Mouse (Mus musculus) kidney, postnatal 25 days (tissue): ENCODE data around the gene Myl6.

ENCODE experiments used
- DNase-seq, 2 experiments: peaks; one replicate each; pipeline ENCODE4 v3.0.0; 2021; ENCODE audit warnings: mixed read lengths in 2 of 2

The Myl6 gene

GRCm38 (mm10) chr10:128489380-128489779 is 4.6 kb downstream of the Myl6 start:
- DNase-seq: no peak

GRCm38 (mm10) chr10:128488776-128489175 is 5.2 kb downstream of the Myl6 start:
- no peak for DNase-seq

DNA sequence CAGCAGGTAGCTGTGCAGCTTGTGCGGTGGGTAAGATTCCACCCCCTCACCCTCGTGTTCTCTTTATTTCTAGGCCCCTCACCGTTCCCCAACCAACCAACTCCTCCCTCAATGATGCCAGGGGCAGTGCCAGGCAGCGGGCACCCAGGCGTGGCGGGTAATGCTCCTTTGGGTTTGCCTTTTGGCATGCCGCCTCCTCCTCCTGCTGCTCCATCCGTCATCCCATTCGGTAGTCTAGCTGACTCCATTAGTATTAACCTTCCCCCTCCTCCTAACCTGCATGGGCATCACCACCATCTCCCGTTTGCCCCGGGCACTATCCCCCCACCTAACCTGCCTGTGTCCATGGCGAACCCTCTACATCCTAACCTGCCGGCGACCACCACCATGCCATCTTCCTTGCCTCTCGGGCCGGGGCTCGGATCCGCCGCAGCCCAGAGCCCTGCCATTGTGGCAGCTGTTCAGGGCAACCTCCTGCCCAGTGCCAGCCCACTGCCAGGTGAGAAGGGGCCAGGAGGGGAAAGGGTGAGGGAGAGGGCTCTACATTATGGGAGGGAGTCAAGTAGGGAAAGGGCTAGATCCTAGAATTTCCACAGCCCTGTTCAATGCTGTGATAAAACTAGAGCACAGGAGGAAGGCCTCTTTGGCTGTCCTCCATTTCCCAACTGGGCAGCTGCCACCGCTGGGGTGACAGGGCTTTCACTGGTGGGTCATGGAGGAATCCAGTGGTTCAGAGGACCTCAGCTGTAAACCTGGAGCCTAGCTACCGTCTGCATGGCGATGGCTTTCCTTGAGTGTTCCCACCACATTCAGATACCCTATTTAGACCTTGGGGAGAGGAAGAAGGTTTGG is 5.9 kb downstream of the Myl6 start:
- DNase-seq: peak in 1 of 2 experiments; percentile 53

DNA sequence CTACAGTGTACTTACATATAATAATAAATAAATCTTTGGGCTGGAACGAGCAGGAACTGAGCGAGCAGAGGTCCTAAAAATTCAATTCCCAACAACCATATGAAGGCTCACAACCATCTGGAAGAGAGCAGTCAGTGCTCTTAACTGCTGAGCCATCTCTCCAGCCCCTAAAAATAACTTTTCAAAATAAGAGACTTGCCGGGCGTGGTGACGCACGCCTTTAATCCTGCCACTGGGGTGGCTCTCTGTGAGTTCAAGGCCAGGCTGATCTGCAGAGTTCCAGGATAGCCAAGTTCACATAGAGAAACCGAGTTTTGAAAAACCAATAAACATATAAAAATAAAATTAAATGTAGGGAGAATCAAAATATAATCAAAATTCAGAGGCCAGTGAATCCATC is 7.6 kb downstream of the Myl6 start:
- DNase-seq: no peak

DNA sequence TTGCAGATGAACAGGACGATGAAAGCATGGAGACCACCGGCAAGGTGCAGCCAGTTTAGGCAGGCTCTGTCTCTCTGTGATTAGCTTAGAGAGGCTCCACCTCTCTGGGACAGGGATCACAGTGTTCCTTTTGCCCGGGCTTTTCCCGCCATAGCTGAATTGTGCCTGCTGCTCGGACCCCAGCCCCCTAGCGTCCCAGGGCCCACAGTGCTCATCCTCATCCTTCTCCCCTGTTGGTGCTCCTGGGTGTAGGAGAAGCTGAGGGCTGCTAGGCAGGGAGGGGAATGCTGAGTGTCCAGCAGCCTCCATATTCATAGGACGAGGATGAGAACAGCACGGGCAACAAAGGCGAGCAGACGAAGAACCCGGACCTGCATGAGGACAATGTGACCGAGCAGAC is 19.6 kb downstream of the Myl6 start:
- DNase-seq: no peak

DNA sequence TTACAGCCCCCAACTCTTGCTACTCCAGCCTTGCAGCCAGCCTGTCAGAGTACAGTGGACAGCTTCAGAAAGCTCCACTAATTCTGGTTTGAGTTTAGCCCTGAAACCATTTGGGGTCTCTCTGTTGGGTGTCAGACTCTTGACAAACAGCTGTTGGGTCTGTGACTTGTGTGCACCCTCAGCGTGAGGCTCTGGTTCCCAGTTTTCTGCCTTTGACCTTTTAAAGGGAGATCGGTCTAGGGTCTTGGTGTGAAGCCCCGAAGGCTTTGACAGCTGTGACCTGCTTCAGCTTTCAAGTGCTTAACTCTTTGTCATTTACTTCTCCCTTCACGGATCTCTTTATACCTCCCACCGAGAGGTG is 33.7 kb downstream of the Myl6 start:
- no peak for DNase-seq

GRCm38 (mm10) chr10:128459409-128460269 is 34.3 kb downstream of the Myl6 start:
- peak; percentile 31 to 66 for DNase-seq

DNA sequence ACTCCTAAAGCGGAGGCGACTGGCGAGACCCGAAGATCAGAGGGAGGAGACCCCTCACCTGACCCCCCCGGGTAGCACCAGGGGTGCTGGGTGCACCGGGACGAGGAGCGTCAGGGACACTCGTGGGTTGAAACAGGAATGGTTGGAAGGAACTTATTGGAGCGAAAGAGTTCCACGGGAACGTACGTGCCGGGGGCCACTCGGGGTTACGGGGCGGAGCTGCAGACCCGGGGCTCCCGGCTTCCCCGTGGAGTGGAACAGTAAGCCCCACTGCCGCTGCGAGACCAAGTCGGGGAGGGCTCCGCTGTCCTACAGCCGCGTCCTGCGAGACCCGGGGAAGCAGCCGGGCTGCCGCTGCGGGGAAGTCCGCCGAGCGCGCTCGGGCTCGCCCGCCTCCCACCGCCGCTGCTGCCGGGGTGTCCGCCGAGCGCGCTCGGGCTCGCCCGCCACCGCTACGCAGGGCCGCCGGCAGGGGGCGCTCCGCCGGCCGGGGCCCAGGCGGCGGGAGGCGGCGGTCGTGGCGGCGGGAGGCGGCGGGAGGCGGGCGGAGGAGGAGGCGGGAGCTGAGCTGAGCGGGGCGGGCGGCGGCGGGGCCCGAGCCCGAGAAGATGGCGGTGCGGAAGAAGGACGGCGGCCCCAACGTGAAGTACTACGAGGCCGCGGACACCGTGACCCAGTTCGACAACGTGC is 35.1 kb downstream of the Myl6 start, which contains the start of gene Smarcc2:
Gene Smarcc2 (plus strand): TSS at position 530 of the 690 bp plus-strand sequence.
- DNase-seq: peak; percentile 86 to 95

GRCm38 (mm10) chr10:128458348-128458718 is 35.6 kb downstream of the Myl6 start:
- peak; percentile 90 for DNase-seq

DNA sequence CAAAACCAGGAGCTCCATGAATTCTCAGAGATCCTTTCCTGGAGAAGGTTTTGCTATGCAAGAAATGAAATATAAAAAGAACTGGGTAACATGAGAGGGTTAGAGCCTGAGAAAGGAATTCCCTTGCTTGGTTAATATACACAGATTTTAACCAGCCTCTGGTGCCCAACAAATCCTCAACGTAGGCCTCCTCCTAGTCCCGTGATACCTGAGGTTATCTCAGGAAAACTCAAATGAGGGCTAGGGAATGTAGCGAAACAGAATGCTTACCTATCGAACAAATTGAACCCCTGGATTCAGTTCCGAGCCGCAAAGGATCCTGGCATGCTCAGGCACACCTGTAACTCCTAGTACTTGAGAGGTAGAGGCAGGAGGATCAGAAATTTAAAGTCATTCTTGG is 36.3 kb downstream of the Myl6 start:
- peak in 1 of 2 experiments; percentile 9 for DNase-seq

DNA sequence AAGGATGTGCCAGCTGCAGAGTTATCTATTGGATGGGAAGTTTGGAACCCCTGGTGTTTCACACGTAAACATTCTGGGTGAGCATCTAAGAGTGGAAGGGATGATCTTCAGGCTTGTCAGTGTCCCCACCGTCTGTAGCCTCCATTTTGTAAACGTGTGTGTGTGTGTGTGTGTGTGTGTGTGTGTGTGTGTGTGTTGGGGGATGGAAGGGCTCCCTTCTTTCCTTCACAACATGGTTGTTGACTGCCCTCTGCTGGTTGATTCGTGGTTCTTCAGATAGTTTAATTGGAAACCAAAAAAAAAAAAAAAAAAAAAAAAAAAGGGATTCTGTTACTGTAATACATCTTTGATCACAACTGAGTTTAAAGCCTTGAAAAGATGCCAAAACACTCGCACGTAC is 38.7 kb downstream of the Myl6 start:
- peak; percentile 79 to 81 for DNase-seq

- DNase-seq: no peak
Measured at GRCm38 (mm10) chr10:128454471-128454870, 39.5 kb downstream of the Myl6 start.

DNA sequence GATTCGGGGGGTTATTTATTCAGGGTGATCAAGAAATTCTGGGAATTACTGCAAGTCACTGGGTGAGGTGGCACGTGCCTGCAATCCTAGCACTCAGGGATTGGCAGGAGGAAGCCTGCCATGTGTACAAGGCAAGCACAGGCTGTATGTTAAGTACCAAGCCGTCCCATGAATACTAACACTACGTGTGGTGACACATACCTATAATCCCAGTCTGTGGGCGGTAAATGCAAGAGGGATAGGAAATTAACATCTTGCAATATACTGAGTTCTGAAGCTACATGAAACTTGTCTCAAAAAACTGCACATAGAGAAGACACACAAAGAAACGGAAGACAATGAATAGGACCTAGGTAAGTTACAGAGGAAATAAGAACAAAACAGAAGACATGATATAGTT is 42.9 kb downstream of the Myl6 start:
- no peak for DNase-seq

GRCm38 (mm10) chr10:128445407-128445806 is 48.5 kb downstream of the Myl6 start:
- DNase-seq: no peak

DNA sequence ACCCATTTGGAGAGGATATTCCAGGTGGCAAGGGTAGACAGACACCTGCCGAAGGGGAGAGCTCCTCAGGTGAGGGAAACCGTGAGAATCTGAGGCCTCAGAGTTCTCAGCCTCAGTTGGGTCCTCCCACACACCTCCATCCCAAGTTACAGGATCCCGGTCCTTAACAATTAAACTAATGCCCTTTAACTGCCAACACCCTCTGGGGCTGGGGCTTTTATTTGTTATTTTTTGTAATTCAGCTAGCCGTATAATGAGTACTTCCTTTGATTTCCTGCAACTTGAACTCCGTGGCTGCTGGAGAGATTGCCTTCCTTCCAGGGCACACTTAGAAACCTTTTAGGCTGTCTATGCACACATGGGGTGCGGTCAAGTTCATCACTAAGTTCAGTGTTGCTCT is 49.6 kb downstream of the Myl6 start:
- no peak for DNase-seq

DNA sequence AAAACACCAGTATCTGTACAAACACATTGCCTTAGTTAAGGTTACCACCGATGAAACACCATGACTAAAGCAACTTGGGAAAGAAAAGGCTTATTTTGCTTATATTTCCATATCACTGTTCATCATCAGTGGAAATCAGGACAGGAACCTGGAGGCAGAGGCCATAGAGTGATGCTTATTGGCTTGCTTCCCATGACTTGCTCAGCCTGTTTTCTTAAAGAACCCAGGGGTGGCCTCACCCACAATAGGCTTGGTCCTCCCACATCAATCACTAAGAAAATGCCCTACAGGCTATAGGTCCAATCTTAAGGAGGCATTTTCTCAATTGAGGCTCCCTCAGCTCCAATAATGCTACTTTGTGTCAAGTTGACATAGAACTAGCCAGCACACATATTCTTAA is 51.2 kb downstream of the Myl6 start:
- no peak for DNase-seq

GRCm38 (mm10) chr10:128441324-128442119 is 52.4 kb downstream of the Myl6 start:
- DNase-seq: no peak
